Mouse (Mus musculus) stomach, embryonic 16.5 days (tissue): Measurements from ENCODE around the gene Exosc6. TPM values are rescaled to one million over a fixed set of nuclear protein-coding genes. Genes with fewer than 3 reads are reported as not detected.
"Not testable (repeated sequence)": the region's sequence is repeated elsewhere in the genome, so short reads cannot be mapped to it uniquely, and the experiment has no call there.

Experiments used
- ATAC-seq: fragments of 200-750 bp; cut with Nextera tagmentation; 2 replicates; pipeline ENCODE4 v1.8.0; 2017; ENCODE audit warnings: moderate number of reproducible peaks, moderate TSS enrichment; ENCODE audit not compliant: insufficient read depth, low FRiP score
- H3K27ac ChIP-seq: fragments of 300-500 bp; sonication (generic); 2 replicates; pipeline ENCODE4 v1.5.1; 2014; ENCODE audit warnings: low read length
- H3K27me3 ChIP-seq: fragments of 300-500 bp; sonication (generic); 2 replicates; pipeline ENCODE4 v1.6.1; 2014; ENCODE audit warnings: low read length, control low read depth, mixed read lengths; ENCODE audit not compliant: control insufficient read depth, insufficient read depth
- H3K36me3 ChIP-seq: fragments of 300-500 bp; sonication (generic); 2 replicates; pipeline ENCODE4 v1.6.1; 2014; ENCODE audit warnings: low read length; ENCODE audit not compliant: control insufficient read depth, insufficient read depth
- H3K4me1 ChIP-seq: fragments of 300-500 bp; sonication (generic); 2 replicates; pipeline ENCODE4 v1.6.1; 2014; ENCODE audit warnings: low read length, control low read depth, mixed read lengths; ENCODE audit not compliant: control insufficient read depth, insufficient read depth
- H3K4me2 ChIP-seq: fragments of 300-500 bp; sonication (generic); 2 replicates; pipeline ENCODE4 v1.6.1; 2014; ENCODE audit warnings: low read depth, low read length, mixed read lengths
- H3K4me3 ChIP-seq: fragments of 300-500 bp; sonication (generic); replicated peaks from 2 replicates; pipeline ENCODE4 v1.5.1; 2014; ENCODE audit warnings: mild to moderate bottlenecking, low read length
- H3K9ac ChIP-seq: fragments of 300-500 bp; sonication (generic); 2 replicates; pipeline ENCODE4 v1.6.1; 2014; ENCODE audit warnings: low read length
- H3K9me3 ChIP-seq: fragments of 300-500 bp; sonication (generic); replicated peaks from 2 replicates; pipeline ENCODE4 v1.6.1; 2016; ENCODE audit warnings: low read length, control low read depth; ENCODE audit not compliant: control insufficient read depth
- WGBS: fragments of 180-500 bp; shearing (Covaris S2); extraction: QIAGEN DNeasy Blood & Tissue Kit; methylation state at CpG from one replicate; pipeline ENCODE4 v1.1.7; 2014; 5-methylcytosine and 5-hydroxymethylcytosine counted together
- polyA plus RNA-seq: library from polyadenylated mRNA; unstranded; fragments of >200 nt; fragmentation: Nextera tagmentation; extraction: Ambion mirVana; gene quantifications from 2 replicates; pipeline ENCODE4 v1.2.1, GENCODE M21; 2015

The Exosc6 gene
- polyA plus RNA-seq, 1 experiment from 2014 or later: not detected

DNA sequence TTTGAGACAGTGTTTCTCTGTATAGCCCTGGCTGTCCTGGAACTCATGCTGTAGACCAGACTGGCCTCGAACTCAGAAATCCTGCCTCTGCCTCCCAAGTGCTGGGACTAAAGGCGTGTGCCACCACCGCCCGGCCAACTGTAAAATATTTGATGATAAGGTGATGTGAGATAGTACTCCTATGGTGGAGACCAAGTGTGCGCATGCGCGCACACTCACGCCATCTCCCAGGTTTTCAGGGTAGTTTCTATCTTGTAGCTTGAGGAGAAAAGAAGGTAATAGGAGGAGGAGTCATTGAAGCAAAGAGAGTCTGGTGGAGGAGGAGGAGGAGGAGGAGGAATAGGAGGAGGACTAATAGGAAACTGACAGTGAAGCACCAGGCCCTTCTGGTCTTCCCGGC, 12.5 kb downstream of the Exosc6 start:
- H3K9ac ChIP-seq, H3K27ac ChIP-seq, H3K4me1 ChIP-seq, H3K4me3 ChIP-seq, H3K27me3 ChIP-seq, H3K4me2 ChIP-seq, H3K36me3 ChIP-seq, ATAC-seq, H3K9me3 ChIP-seq: not testable (repeated sequence)
- WGBS: 91% methylated on average over 9 of the region's 9 CpGs

DNA sequence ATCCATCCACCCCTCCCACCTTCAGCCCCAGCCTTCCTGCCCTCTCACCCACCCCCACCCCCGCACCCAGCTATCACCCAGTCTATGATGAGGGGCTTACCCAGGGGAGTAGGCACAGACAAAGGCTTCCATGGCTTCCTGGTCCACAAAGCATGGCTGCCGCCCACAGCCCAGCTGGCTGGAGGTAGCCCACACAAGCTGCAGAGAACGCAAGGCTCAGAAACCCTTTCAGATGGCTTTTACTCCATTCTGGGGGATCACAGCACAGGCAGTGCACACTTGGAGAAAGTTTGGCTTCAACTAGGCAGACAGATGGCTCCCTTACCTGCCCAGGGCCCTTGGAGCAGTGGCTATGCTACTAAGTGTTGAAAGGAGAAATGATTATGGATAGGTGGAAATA, 19.8 kb downstream of the Exosc6 start:
- Histone ChIP-seq H3K9me3 (no peaks in the 10 kb centered on the region), H3K4me3 (no peak overlapping the region), H3K36me3 (no peaks in the 10 kb centered on the region), H3K27ac (no peak overlapping the region), H3K9ac (no peak overlapping the region), H3K4me2 (no peak overlapping the region), H3K27me3 (no peaks in the 10 kb centered on the region), H3K4me1 (no peaks in the 10 kb centered on the region)
- WGBS: 82% methylated on average over 3 of the region's 3 CpGs
- no peak for ATAC-seq

DNA sequence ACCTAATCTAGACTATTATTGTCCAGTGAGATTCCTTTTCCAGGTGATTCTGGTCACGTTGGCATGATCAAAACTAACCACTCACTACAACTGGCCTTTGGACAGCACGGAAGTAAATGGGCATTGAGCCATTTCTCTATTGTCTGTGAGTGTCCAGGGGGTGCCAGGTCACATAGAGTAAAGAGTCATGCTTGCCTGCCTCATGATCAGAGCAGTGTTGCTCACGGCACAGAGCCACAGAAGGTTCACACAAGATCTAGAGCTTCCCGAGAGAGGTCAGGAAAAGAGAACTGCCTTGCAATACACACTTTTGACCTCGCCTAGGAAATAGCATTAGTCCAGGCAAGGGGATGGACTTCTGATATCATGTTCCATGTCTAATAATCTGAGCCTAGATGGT, 23.3 kb downstream of the Exosc6 start:
- Histone ChIP-seq H3K27ac (no peak overlapping the region), H3K9ac (no peak overlapping the region)
- ATAC-seq: no peak

DNA sequence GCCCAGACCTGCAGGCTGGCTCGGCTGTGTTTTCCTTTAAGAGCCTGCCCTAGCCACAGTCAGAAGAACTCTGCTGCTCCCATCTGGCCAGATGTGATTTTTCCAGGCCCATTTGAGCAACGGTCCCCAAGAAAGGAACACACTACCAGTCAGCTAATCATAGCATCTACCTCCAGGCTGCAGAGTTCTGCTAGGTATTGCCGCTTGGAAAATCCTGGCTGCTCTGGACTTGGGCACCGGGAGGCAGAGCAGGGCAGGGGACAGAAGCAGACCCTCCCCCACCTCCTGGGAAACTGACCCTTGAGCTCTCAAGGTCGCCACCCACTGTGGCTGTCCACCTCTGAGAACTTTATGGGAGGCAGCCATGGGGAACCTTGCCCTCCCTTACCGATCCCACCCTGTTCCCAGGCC, 23.7 kb downstream of the Exosc6 start:
- Histone ChIP-seq H3K4me3 (no peak overlapping the region), H3K4me1 (no peaks in the 10 kb centered on the region), H3K9me3 (no peaks in the 10 kb centered on the region), H3K36me3 (no peaks in the 10 kb centered on the region), H3K9ac (no peak overlapping the region), H3K27ac (no peak overlapping the region), H3K4me2 (no peak overlapping the region), H3K27me3 (no peaks in the 10 kb centered on the region)
- no peak for ATAC-seq
- WGBS: 30% methylated on average over 6 of the region's 6 CpGs

More for the DNA sequence above, 23.3 kb downstream of the Exosc6 start:
- H3K4me1 ChIP-seq: no peaks in the 10 kb centered on the region
- WGBS: 55% methylated on average over 5 of the region's 5 CpGs
- H3K27me3 ChIP-seq: no peaks in the 10 kb centered on the region
- no peak overlapping the region for H3K4me2 ChIP-seq
- H3K36me3 ChIP-seq: no peaks in the 10 kb centered on the region
- no peak overlapping the region for H3K4me3 ChIP-seq
- H3K9me3 ChIP-seq: no peaks in the 10 kb centered on the region

DNA sequence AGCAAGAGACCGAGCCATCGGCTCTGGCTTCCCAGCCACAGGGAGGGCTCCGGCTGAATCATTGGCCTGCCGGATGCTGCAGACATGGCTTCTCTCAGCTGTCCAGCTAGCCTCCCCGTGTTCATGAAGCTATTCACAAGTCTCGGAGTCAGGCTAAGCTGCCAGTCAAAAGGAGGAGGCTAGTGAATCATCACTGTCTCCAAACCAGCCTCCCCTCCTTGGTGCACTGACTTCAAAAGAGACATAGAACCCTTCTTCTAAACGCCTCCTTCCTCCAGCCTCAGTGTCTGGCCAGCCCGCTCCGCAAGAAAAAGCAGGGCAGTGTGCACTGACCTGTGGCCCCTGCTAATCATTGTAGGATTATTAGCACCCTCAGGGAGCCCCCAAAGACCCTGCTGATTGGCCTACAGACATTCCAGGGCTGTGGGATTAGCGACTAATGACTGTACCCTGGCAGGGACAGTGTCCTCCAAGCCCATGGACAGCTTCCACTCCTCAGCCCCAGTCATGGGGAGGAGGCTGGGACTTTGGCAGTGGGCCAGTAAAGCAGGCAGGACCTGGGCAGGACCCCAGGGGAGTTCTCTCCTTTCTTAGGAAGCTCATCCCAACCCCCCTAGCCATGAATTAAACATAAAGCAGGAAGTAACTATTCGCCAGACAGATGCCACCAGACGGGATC, 25.6 kb downstream of the Exosc6 start:
- Histone ChIP-seq H3K27ac (no peak overlapping the region), H3K9ac (no peak overlapping the region), H3K4me1 (no peaks in the 10 kb centered on the region), H3K9me3 (no peaks in the 10 kb centered on the region), H3K4me3 (no peak overlapping the region), H3K27me3 (no peaks in the 10 kb centered on the region), H3K36me3 (no peaks in the 10 kb centered on the region), H3K4me2 (no peak overlapping the region)
- no peak for ATAC-seq
- WGBS: 58% methylated on average over 12 of the region's 12 CpGs

DNA sequence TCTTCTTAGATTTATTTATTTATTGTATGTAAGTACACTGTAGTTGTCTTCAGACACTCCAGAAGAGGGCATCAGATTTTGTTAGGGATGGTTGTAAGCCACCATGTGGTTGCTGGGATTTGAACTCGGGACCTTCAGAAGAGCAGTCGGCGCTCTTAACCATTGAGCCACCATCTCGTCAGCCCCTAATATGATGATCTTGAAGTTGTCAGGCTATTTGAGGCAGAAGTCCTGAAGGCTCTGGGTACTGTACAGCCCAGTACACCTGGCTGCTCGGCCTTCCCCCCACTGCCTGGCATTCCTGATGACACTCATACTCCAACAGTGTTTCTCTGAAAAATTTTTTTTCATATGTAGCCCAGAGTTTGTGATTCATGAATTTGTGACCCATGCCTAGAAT, 27.8 kb downstream of the Exosc6 start:
- ATAC-seq, H3K27ac ChIP-seq, H3K4me3 ChIP-seq, H3K4me2 ChIP-seq, H3K9ac ChIP-seq, H3K27me3 ChIP-seq, H3K9me3 ChIP-seq, H3K36me3 ChIP-seq, H3K4me1 ChIP-seq: not testable (repeated sequence)
- WGBS: 84% methylated on average over 5 of the region's 5 CpGs

DNA sequence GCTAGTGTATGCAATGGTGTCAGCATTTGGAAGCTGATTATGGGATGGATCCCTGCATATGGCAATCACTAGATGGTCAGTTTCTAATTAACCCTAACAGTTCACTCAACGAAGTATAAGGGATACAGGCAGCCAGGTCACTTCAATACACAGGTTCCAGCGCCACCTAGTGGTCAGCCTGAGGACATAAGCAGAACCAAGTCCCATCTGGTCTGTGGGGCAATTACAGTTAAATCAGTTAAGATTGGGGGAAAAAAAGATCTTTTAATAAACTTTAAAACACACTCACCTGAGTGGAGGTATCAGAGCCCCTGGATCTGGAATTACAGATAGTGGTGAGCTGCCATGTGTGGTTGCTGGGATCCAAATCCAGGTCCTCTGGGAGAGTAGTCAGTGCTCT, 34.0 kb downstream of the Exosc6 start:
- Histone ChIP-seq H3K36me3 (no peaks in the 10 kb centered on the region), H3K4me2 (no peak overlapping the region), H3K27ac (no peak overlapping the region), H3K4me3 (no peak overlapping the region), H3K9me3 (no peaks in the 10 kb centered on the region), H3K4me1 (no peaks in the 10 kb centered on the region), H3K9ac (no peak overlapping the region), H3K27me3 (no peaks in the 10 kb centered on the region)
- ATAC-seq: no peak
- WGBS: 0% methylated on average over 2 of the region's 2 CpGs

DNA sequence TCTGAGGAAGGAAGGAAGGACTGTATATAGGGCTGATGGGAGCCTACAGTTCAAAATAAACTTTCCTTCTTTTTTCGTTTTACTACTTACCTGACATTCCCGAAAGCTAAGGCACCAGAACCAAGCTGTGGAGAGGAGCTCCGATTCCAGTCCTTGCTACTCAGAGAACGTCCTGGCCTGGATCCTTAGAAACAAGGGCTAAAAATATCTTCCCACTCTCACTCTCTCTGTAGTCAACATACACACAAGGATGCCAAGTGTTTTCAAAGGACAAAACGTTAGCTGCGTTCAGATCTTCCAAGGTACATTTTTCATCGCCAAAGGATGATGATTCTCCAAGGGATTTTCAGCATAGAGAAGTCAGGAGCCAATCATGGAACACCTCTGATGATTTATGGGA, 35.6 kb downstream of the Exosc6 start:
- Histone ChIP-seq H3K4me2 (no peak overlapping the region), H3K9me3 (no peaks in the 10 kb centered on the region), H3K27ac (no peak overlapping the region), H3K4me1 (peaks cover 5% of the 10 kb centered on the region), H3K36me3 (no peaks in the 10 kb centered on the region), H3K9ac (no peak overlapping the region), H3K27me3 (no peaks in the 10 kb centered on the region), H3K4me3 (no peak overlapping the region)
- ATAC-seq: no peak
- 78% methylated on average over 7 of the region's 7 CpGs for WGBS

DNA sequence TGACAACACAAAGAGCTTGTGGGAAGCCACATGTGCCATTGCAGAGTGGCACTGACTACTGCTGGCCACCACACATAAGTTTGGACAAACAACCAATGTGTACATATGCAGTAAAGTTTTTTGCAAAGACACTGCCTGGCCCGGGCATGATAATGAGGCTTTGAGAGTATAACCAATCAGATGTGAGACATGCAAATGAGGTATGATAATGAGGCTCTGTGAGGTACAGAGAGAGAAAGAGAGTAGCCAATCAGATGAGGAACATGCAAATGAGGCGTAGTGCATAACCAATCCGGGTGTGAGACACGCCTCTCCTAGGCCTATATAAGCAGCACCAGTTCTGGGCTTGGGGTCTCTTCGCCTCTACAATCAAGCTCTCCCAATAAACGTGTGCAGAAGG, 36.2 kb downstream of the Exosc6 start, which contains the start of gene Clec18a:
Gene Clec18a, minus strand, starts transcription at position 101 of the 400 bp plus-strand sequence.
- not testable (repeated sequence) for ATAC-seq, H3K27ac ChIP-seq, H3K4me3 ChIP-seq, H3K9me3 ChIP-seq, H3K9ac ChIP-seq, H3K4me2 ChIP-seq, H3K27me3 ChIP-seq, H3K36me3 ChIP-seq, H3K4me1 ChIP-seq
- WGBS: 93% methylated on average over 5 of the region's 6 CpGs
